Mouse (Mus musculus) c-Kit-negative CD71-positive TER-119-positive erythroid progenitor cells, embryonic 14.5 days (primary cell): ENCODE measurements around the gene Ptgfrn.

Source experiments
- DNase-seq: peaks from one replicate; pipeline ENCODE4 v3.0.0-alpha.2; 2013; ENCODE audit warnings: low read depth, low spot score

The Ptgfrn gene

GRCm38 (mm10) chr3:101116431-101117385, 6.6 kb upstream of the Ptgfrn start:
- DNase-seq = no peak

- DNase-seq = no peak
Observed at GRCm38 (mm10) chr3:101112518-101112894, 2.4 kb upstream of the Ptgfrn start.

GRCm38 (mm10) chr3:101111848-101112517, 1.9 kb upstream of the Ptgfrn start:
- no peak for DNase-seq

- no peak for DNase-seq
Observed at GRCm38 (mm10) chr3:101111321-101111720, 1.2 kb upstream of the Ptgfrn start.

GRCm38 (mm10) chr3:101110838-101111103, 693 bp upstream of the Ptgfrn start:
- DNase-seq = no peak

GRCm38 (mm10) chr3:101109558-101110021, 488 bp downstream of the Ptgfrn start:
- DNase-seq = no peak

- no peak for DNase-seq
Observed at GRCm38 (mm10) chr3:101108848-101109247, 1.2 kb downstream of the Ptgfrn start.

GRCm38 (mm10) chr3:101108282-101108681, 1.8 kb downstream of the Ptgfrn start:
- DNase-seq = no peak

- DNase-seq = no peak
Observed at GRCm38 (mm10) chr3:101106326-101106725, 3.8 kb downstream of the Ptgfrn start.

- no peak for DNase-seq
Observed at GRCm38 (mm10) chr3:101105486-101105885, 4.6 kb downstream of the Ptgfrn start.

GRCm38 (mm10) chr3:101104883-101105282, 5.2 kb downstream of the Ptgfrn start:
- DNase-seq = no peak

- DNase-seq = no peak
Observed at GRCm38 (mm10) chr3:101103770-101104169, 6.3 kb downstream of the Ptgfrn start.

GRCm38 (mm10) chr3:101102106-101102505, 8.0 kb downstream of the Ptgfrn start:
- DNase-seq = no peak

GRCm38 (mm10) chr3:101101184-101101583, 8.9 kb downstream of the Ptgfrn start:
- DNase-seq = no peak

- DNase-seq = no peak
Observed at GRCm38 (mm10) chr3:101099701-101100357, 10.2 kb downstream of the Ptgfrn start.

GRCm38 (mm10) chr3:101098073-101098472, 12.0 kb downstream of the Ptgfrn start:
- DNase-seq = no peak

- DNase-seq = no peak
Observed at GRCm38 (mm10) chr3:101097146-101097800, 12.8 kb downstream of the Ptgfrn start.

- DNase-seq = no peak
Observed at GRCm38 (mm10) chr3:101095761-101096449, 14.2 kb downstream of the Ptgfrn start.

GRCm38 (mm10) chr3:101092202-101092601, 17.9 kb downstream of the Ptgfrn start:
- DNase-seq = no peak

- DNase-seq = no peak
Observed at GRCm38 (mm10) chr3:101086584-101087445, 23.3 kb downstream of the Ptgfrn start.
